Mouse (Mus musculus) ES-E14 (cell line): ENCODE results near the gene Zfr.
"Not testable (repeated sequence)": the region's sequence is repeated elsewhere in the genome, so short reads cannot be mapped to it uniquely, and the experiment has no call there.

Source experiments
- HCFC1 ChIP-seq: IDR thresholded peaks from 2 replicates; pipeline ENCODE4 v1.6.1; 2012; ENCODE audit warnings: low read length, inconsistent platforms, borderline replicate concordance; ENCODE audit not compliant: insufficient read depth
- MAFK ChIP-seq: IDR thresholded peaks from 2 replicates; pipeline ENCODE4 v1.6.1; 2014; ENCODE audit warnings: mild to moderate bottlenecking, low read depth, low read length, inconsistent platforms; ENCODE audit not compliant: insufficient read depth

- TF ChIP-seq HCFC1, MAFK: not testable (repeated sequence)
Observed at GRCm38 (mm10) chr15:12203008-12203407, 85.4 kb downstream of the Zfr start.
